Mouse (Mus musculus): Measurements from ENCODE around the gene Nfib. TPM values are rescaled to one million over a fixed set of nuclear protein-coding genes. Genes with fewer than 3 reads are reported as not detected.

Nfib gene
- polyA plus RNA-seq, 1 experiment from 2014 or later: 58.4 TPM

GRCm38 (mm10) chr4:82359110-82359509 is 346.4 kb downstream of the Nfib start:
- no peak overlapping the region for H3K4me2 ChIP-seq (replicated peaks)
- no peaks in the 10 kb centered on the region for H3K36me3 ChIP-seq
- no peak for ATAC-seq
- H3K27ac ChIP-seq: no peak overlapping the region
- no peaks in the 10 kb centered on the region for H3K27me3 ChIP-seq
- H3K4me3 ChIP-seq (replicated peaks): no peak overlapping the region
- H3K9me3 ChIP-seq: no peaks in the 10 kb centered on the region
- H3K4me1 ChIP-seq (replicated peaks): peaks cover 9% of the 10 kb centered on the region
- no peak overlapping the region for H3K9ac ChIP-seq (replicated peaks)
- 93% methylated on average over 3 of the region's 3 CpGs for WGBS

GRCm38 (mm10) chr4:82349006-82349405 is 356.5 kb downstream of the Nfib start:
- Histone ChIP-seq H3K4me1 (replicated peaks) (peaks cover 15% of the 10 kb centered on the region), H3K9ac (replicated peaks) (no peak overlapping the region), H3K4me2 (replicated peaks) (no peak overlapping the region), H3K4me3 (replicated peaks) (no peak overlapping the region), H3K27ac (no peak overlapping the region), H3K36me3 (peaks cover 12% of the 10 kb centered on the region), H3K27me3 (no peaks in the 10 kb centered on the region), H3K9me3 (no peaks in the 10 kb centered on the region)
- ATAC-seq: no peak
- 100% methylated on average over 1 of the region's 1 CpGs for WGBS

GRCm38 (mm10) chr4:82344787-82345186 is 360.8 kb downstream of the Nfib start:
- no peak overlapping the region for H3K4me2 ChIP-seq (replicated peaks)

GRCm38 (mm10) chr4:82344224-82344623 is 361.3 kb downstream of the Nfib start:
- H3K36me3 ChIP-seq: peaks cover 7% of the 10 kb centered on the region; the same call in 1 of the 2 replicates
- H3K4me2 ChIP-seq (replicated peaks): no peak overlapping the region
- H3K27me3 ChIP-seq: no peaks in the 10 kb centered on the region
- WGBS: 50% methylated on average over 6 of the region's 6 CpGs
- ATAC-seq: peak; percentile 55
- H3K9ac ChIP-seq (replicated peaks): no peak overlapping the region
- H3K9me3 ChIP-seq: no peaks in the 10 kb centered on the region
- H3K4me1 ChIP-seq (replicated peaks): peaks cover 26% of the 10 kb centered on the region
- peak overlapping the region; percentile 65 for H3K27ac ChIP-seq
- H3K4me3 ChIP-seq (replicated peaks): no peak overlapping the region

More at GRCm38 (mm10) chr4:82344787-82345186, 360.8 kb downstream of the Nfib start:
- Histone ChIP-seq H3K4me1 (replicated peaks) (peaks cover 26% of the 10 kb centered on the region), H3K4me3 (replicated peaks) (no peak overlapping the region), H3K9me3 (no peaks in the 10 kb centered on the region), H3K27ac (peak overlapping the region; percentile 75), H3K9ac (replicated peaks) (no peak overlapping the region), H3K27me3 (no peaks in the 10 kb centered on the region), H3K36me3 (peaks cover 7% of the 10 kb centered on the region; the same call in 1 of the 2 replicates)
- ATAC-seq: peak; percentile 88
- WGBS: 2% methylated on average over 4 of the region's 4 CpGs

- no peaks in the 10 kb centered on the region for H3K27me3 ChIP-seq
- peaks cover 23% of the 10 kb centered on the region for H3K4me1 ChIP-seq (replicated peaks)
- no peak overlapping the region for H3K4me3 ChIP-seq (replicated peaks)
These were observed 366.6 kb downstream of the Nfib start for GRCm38 (mm10) chr4:82338930-82339329.

GRCm38 (mm10) chr4:82338481-82338880 is 367.1 kb downstream of the Nfib start:
- Histone ChIP-seq H3K27me3 (no peaks in the 10 kb centered on the region), H3K4me2 (replicated peaks) (no peak overlapping the region), H3K27ac (no peak overlapping the region), H3K9me3 (no peaks in the 10 kb centered on the region), H3K4me1 (replicated peaks) (peaks cover 20% of the 10 kb centered on the region), H3K4me3 (replicated peaks) (no peak overlapping the region), H3K9ac (replicated peaks) (no peak overlapping the region), H3K36me3 (no peaks in the 10 kb centered on the region)
- WGBS: 80% methylated on average over 3 of the region's 3 CpGs
- no peak for ATAC-seq

More at GRCm38 (mm10) chr4:82338930-82339329, 366.6 kb downstream of the Nfib start:
- H3K4me2 ChIP-seq (replicated peaks): no peak overlapping the region
- H3K36me3 ChIP-seq: no peaks in the 10 kb centered on the region
- 88% methylated on average over 6 of the region's 6 CpGs for WGBS
- H3K27ac ChIP-seq: no peak overlapping the region
- ATAC-seq: no peak
- H3K9ac ChIP-seq (replicated peaks): no peak overlapping the region
- H3K9me3 ChIP-seq: no peaks in the 10 kb centered on the region

GRCm38 (mm10) chr4:82336951-82337381 is 368.6 kb downstream of the Nfib start:
- Histone ChIP-seq H3K36me3 (no peaks in the 10 kb centered on the region), H3K9me3 (no peaks in the 10 kb centered on the region), H3K27ac (no peak overlapping the region), H3K4me1 (replicated peaks) (peaks cover 19% of the 10 kb centered on the region), H3K9ac (replicated peaks) (no peak overlapping the region), H3K4me3 (replicated peaks) (no peak overlapping the region), H3K27me3 (no peaks in the 10 kb centered on the region), H3K4me2 (replicated peaks) (no peak overlapping the region)
- 45% methylated on average over 11 of the region's 11 CpGs for WGBS
- ATAC-seq: peak; percentile 40; the same call in 1 of the 2 replicates

GRCm38 (mm10) chr4:82335266-82335865 is 370.2 kb downstream of the Nfib start:
- H3K4me3 ChIP-seq (replicated peaks): no peak overlapping the region
- no peak overlapping the region for H3K27ac ChIP-seq
- H3K4me2 ChIP-seq (replicated peaks): no peak overlapping the region
- peaks cover 13% of the 10 kb centered on the region; the same call in 1 of the 2 replicates for H3K4me1 ChIP-seq (replicated peaks)
- H3K36me3 ChIP-seq: no peaks in the 10 kb centered on the region
- no peaks in the 10 kb centered on the region for H3K9me3 ChIP-seq
- H3K27me3 ChIP-seq: no peaks in the 10 kb centered on the region
- no peak for ATAC-seq
- 58% methylated on average over 4 of the region's 4 CpGs for WGBS
- no peak overlapping the region for H3K9ac ChIP-seq (replicated peaks)

- Histone ChIP-seq H3K36me3 (no peaks in the 10 kb centered on the region), H3K4me3 (replicated peaks) (no peak overlapping the region), H3K9me3 (no peaks in the 10 kb centered on the region), H3K27ac (no peak overlapping the region), H3K27me3 (no peaks in the 10 kb centered on the region), H3K4me1 (replicated peaks) (peaks cover 13% of the 10 kb centered on the region; the same call in 1 of the 2 replicates), H3K4me2 (replicated peaks) (no peak overlapping the region), H3K9ac (replicated peaks) (no peak overlapping the region)
- WGBS: 93% methylated on average over 3 of the region's 3 CpGs
- ATAC-seq: no peak
These were observed 372.1 kb downstream of the Nfib start for GRCm38 (mm10) chr4:82333413-82333812.

GRCm38 (mm10) chr4:82330095-82330494 is 375.5 kb downstream of the Nfib start:
- 92% methylated on average over 4 of the region's 4 CpGs for WGBS

GRCm38 (mm10) chr4:82326140-82326529 is 379.4 kb downstream of the Nfib start:
- Histone ChIP-seq H3K4me1 (replicated peaks) (no peaks in the 10 kb centered on the region), H3K27ac (no peak overlapping the region), H3K4me2 (replicated peaks) (no peak overlapping the region), H3K27me3 (no peaks in the 10 kb centered on the region), H3K9ac (replicated peaks) (no peak overlapping the region), H3K9me3 (no peaks in the 10 kb centered on the region), H3K4me3 (replicated peaks) (no peak overlapping the region), H3K36me3 (peaks cover 11% of the 10 kb centered on the region)
- ATAC-seq: no peak
- WGBS: 55% methylated on average over 3 of the region's 3 CpGs

More at GRCm38 (mm10) chr4:82330095-82330494, 375.5 kb downstream of the Nfib start:
- Histone ChIP-seq H3K27me3 (no peaks in the 10 kb centered on the region), H3K27ac (no peak overlapping the region), H3K4me2 (replicated peaks) (no peak overlapping the region), H3K9me3 (no peaks in the 10 kb centered on the region), H3K36me3 (no peaks in the 10 kb centered on the region), H3K4me1 (replicated peaks) (no peaks in the 10 kb centered on the region), H3K9ac (replicated peaks) (no peak overlapping the region), H3K4me3 (replicated peaks) (no peak overlapping the region)
- no peak for ATAC-seq

- Histone ChIP-seq H3K4me1 (replicated peaks) (no peaks in the 10 kb centered on the region), H3K9me3 (no peaks in the 10 kb centered on the region), H3K4me3 (replicated peaks) (no peak overlapping the region), H3K4me2 (replicated peaks) (no peak overlapping the region), H3K9ac (replicated peaks) (no peak overlapping the region), H3K27ac (no peak overlapping the region), H3K27me3 (no peaks in the 10 kb centered on the region), H3K36me3 (peaks cover 11% of the 10 kb centered on the region)
- 63% methylated on average over 6 of the region's 6 CpGs for WGBS
- no peak for ATAC-seq
These were observed 380.0 kb downstream of the Nfib start for GRCm38 (mm10) chr4:82325409-82326139.
